Mouse (Mus musculus): ENCODE data around the gene Chrna3. TPM values are rescaled to one million over a fixed set of nuclear protein-coding genes. Genes with fewer than 3 reads are reported as not detected.

The Chrna3 gene
- polyA plus RNA-seq (2017; shearing (Covaris generic)), result not detected

GRCm38 (mm10) chr9:55026275-55026663 lies at the start of gene Chrna3:
Chrna3 (minus strand) TSS chr9:55026562.

GRCm38 (mm10) chr9:55048211-55048880 lies 22.0 kb upstream of the Chrna3 start, which contains the start of gene Chrnb4:
Chrnb4 (minus strand) TSS chr9:55048779.

GRCm38 (mm10) chr9:54980674-54981073 lies 45.7 kb downstream of the Chrna3 start, which contains the start of gene Chrna5:
Chrna5 (plus strand) TSS chr9:54980880.

Other genes starting within 250 kb of the Chrna3 start
- 27.6 TPM for gene Ireb2, start 162.8 kb downstream of the Chrna3 start, polyA plus RNA-seq (2017; shearing (Covaris generic))
- gene Hykk, start 109.3 kb downstream of the Chrna3 start, polyA plus RNA-seq (2017; shearing (Covaris generic)), result 0.43 TPM
- 282 TPM for gene Psma4, start 75.8 kb downstream of the Chrna3 start, polyA plus RNA-seq (2017; shearing (Covaris generic))
- not detected for gene AY074887, start 75.6 kb downstream of the Chrna3 start, polyA plus RNA-seq (2017; shearing (Covaris generic))
- not detected for gene Chrna5, start 45.7 kb downstream of the Chrna3 start, polyA plus RNA-seq (2017; shearing (Covaris generic))
- not detected for gene Chrnb4, start 22.2 kb upstream of the Chrna3 start, polyA plus RNA-seq (2017; shearing (Covaris generic))
- gene Ube2q2, start 122.3 kb upstream of the Chrna3 start, polyA plus RNA-seq (2017; shearing (Covaris generic)), result 8.3 TPM
- 67.2 TPM for gene Fbxo22, start 182.4 kb upstream of the Chrna3 start, polyA plus RNA-seq (2017; shearing (Covaris generic))